20 mouse cellular contexts compared by ENCODE assay signal in the genomic region with DNA sequence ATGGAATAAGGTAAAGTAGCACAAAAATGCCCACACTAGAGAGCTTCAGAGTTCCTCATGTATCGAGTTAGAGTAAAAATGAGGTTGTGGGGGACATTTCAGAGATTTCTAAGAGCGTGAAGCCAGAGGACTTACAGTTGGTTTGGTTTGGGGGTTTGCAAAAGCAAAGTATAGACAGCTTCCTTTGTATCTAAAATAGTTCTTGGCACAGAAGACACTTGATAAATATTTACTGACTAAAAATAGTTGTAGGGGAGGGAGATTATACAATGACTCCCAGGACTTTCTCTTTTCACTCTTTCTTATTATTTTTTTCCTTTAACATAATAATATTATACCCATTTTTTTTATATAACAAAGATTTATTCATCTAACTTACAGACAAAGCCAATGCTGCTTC.
DNase-seq lines count a peak whose midpoint lies in the region; ATAC-seq and TF ChIP-seq lines count a peak whose summit lies in the region.
"Had no signal": no experiment of that assay in that cellular context is flagged by ENCODE, and none has a peak within 500 bp of the region (broad histone marks: within the 10 kb centered on the region; RNA-seq: fewer than 3 reads in every experiment).

No protein-coding gene starts in this region.

- H3K4me1 ChIP-seq in heart, embryonic 11.5 days (ENCODE audit: control insufficient read depth, insufficient read depth, low read length) = 0 out of 2 replicates have a peak, but pooled peaks cover 3% of the 10 kb centered on the region
- peaks cover 18% of the 10 kb centered on the region for H3K4me1 ChIP-seq in liver, adult 2 months (ENCODE audit: control insufficient read depth, insufficient read depth, low read length)
- no peaks in the 10 kb centered on the region for H3K4me1 ChIP-seq in liver, embryonic 11.5 days (replicated peaks; ENCODE audit: control insufficient read depth, insufficient read depth, low read length)
- H3K4me1 ChIP-seq in midbrain, embryonic 11.5 days (ENCODE audit: control insufficient read depth, insufficient read depth, low read length) = no peaks in the 10 kb centered on the region
- H3K4me1 ChIP-seq in midbrain, embryonic 14.5 days (ENCODE audit: control insufficient read depth, insufficient read depth, low read length) = no peaks in the 10 kb centered on the region
- H3K4me1 ChIP-seq in stomach, embryonic 16.5 days (ENCODE audit: control insufficient read depth, insufficient read depth, low read length) = peaks cover 10% of the 10 kb centered on the region
- H3K4me1 ChIP-seq in forebrain, embryonic 16.5 days (replicated peaks; ENCODE audit: control insufficient read depth, insufficient read depth, low read length) = peaks cover 4% of the 10 kb centered on the region; the same call in 1 of the 2 replicates
- H3K4me1 ChIP-seq: neural tube, embryonic 15.5 days had no signal

- no peaks in the 10 kb centered on the region for H3K36me3 ChIP-seq in heart, embryonic 11.5 days (ENCODE audit: control insufficient read depth, insufficient read depth, low read length)
- no peaks in the 10 kb centered on the region; the same call in 1 of the 2 replicates for H3K36me3 ChIP-seq in liver, adult 2 months (ENCODE audit: control insufficient read depth, insufficient read depth, low read length)
- no peaks in the 10 kb centered on the region for H3K36me3 ChIP-seq in liver, embryonic 11.5 days (ENCODE audit: control insufficient read depth, insufficient read depth, low read length)
- H3K36me3 ChIP-seq in midbrain, embryonic 11.5 days (ENCODE audit: control insufficient read depth, insufficient read depth, low read length) = peaks cover 2% of the 10 kb centered on the region; the same call in 1 of the 2 replicates
- no peaks in the 10 kb centered on the region for H3K36me3 ChIP-seq in midbrain, embryonic 14.5 days (ENCODE audit: control insufficient read depth, insufficient read depth, low read length)
- H3K36me3 ChIP-seq in stomach, embryonic 16.5 days (ENCODE audit: control insufficient read depth, insufficient read depth, low read length) = no peaks in the 10 kb centered on the region
- H3K36me3 ChIP-seq in forebrain, embryonic 16.5 days (ENCODE audit: control insufficient read depth, insufficient read depth) = peaks cover 2% of the 10 kb centered on the region; the same call in 1 of the 2 replicates
- H3K36me3 ChIP-seq: midbrain, embryonic 12.5 days; neural tube, embryonic 15.5 days had no signal

- H3K4me3 ChIP-seq in heart, embryonic 11.5 days (ENCODE audit: low read depth, low read length) = no peak overlapping the region
- H3K4me3 ChIP-seq in liver, adult 2 months (ENCODE audit: insufficient read depth, low read depth, low read length) = no peak overlapping the region
- no peak overlapping the region for H3K4me3 ChIP-seq in liver, embryonic 11.5 days (ENCODE audit: low read depth, low read length)
- no peak overlapping the region for H3K4me3 ChIP-seq in midbrain, embryonic 11.5 days (ENCODE audit: low read depth, low read length)
- H3K4me3 ChIP-seq in midbrain, embryonic 14.5 days (replicated peaks; ENCODE audit: low read depth, low read length) = no peak overlapping the region
- no peak overlapping the region for H3K4me3 ChIP-seq in stomach, embryonic 16.5 days (replicated peaks; ENCODE audit: low read length)
- no peak overlapping the region for H3K4me3 ChIP-seq in forebrain, embryonic 16.5 days (replicated peaks; ENCODE audit: low read length)
- H3K4me3 ChIP-seq: forebrain, embryonic 13.5 days; left cerebral cortex, adult 2 months; midbrain, embryonic 12.5 days; neural tube, embryonic 15.5 days had no signal

- no peaks in the 10 kb centered on the region for H3K27me3 ChIP-seq in heart, embryonic 11.5 days (ENCODE audit: control insufficient read depth, insufficient read depth, low read length)
- H3K27me3 ChIP-seq in liver, adult 2 months (ENCODE audit: control insufficient read depth, insufficient read depth, low read length) = no peaks in the 10 kb centered on the region
- no peaks in the 10 kb centered on the region for H3K27me3 ChIP-seq in liver, embryonic 11.5 days (replicated peaks; ENCODE audit: control insufficient read depth, insufficient read depth, low read length)
- no peaks in the 10 kb centered on the region for H3K27me3 ChIP-seq in midbrain, embryonic 11.5 days (ENCODE audit: control insufficient read depth, insufficient read depth, low read length)
- no peaks in the 10 kb centered on the region for H3K27me3 ChIP-seq in midbrain, embryonic 14.5 days (ENCODE audit: control insufficient read depth, insufficient read depth, low read length)
- no peaks in the 10 kb centered on the region for H3K27me3 ChIP-seq in stomach, embryonic 16.5 days (ENCODE audit: control insufficient read depth, insufficient read depth, low read length)
- H3K27me3 ChIP-seq in forebrain, embryonic 16.5 days (replicated peaks; ENCODE audit: control insufficient read depth, insufficient read depth, low read length) = no peaks in the 10 kb centered on the region
- H3K27me3 ChIP-seq: forebrain, embryonic 13.5 days; midbrain, embryonic 12.5 days; neural tube, embryonic 15.5 days had no signal

- 0 out of 2 replicates have a peak overlapping the region, but pooled peaks have one; percentile 0 for H3K27ac ChIP-seq in heart, embryonic 11.5 days (ENCODE audit: low read depth, low read length)
- peak overlapping the region; percentile 94 for H3K27ac ChIP-seq in liver, adult 2 months (replicated peaks; ENCODE audit: insufficient read depth, low read depth, low read length)
- H3K27ac ChIP-seq in liver, embryonic 11.5 days (ENCODE audit: low read depth, low read length) = no peak overlapping the region
- no peak overlapping the region for H3K27ac ChIP-seq in midbrain, embryonic 11.5 days (ENCODE audit: low read depth, low read length)
- no peak overlapping the region for H3K27ac ChIP-seq in midbrain, embryonic 14.5 days (replicated peaks; ENCODE audit: low read depth, low read length)
- H3K27ac ChIP-seq in stomach, embryonic 16.5 days (ENCODE audit: low read length) = peak overlapping the region; percentile 56
- no peak overlapping the region for H3K27ac ChIP-seq in forebrain, embryonic 16.5 days (ENCODE audit: low read length)
- H3K27ac ChIP-seq: forebrain, embryonic 13.5 days; left cerebral cortex, adult 2 months; macrophage; midbrain, embryonic 12.5 days; neural tube, embryonic 15.5 days had no signal

- TF ChIP-seq POLR2A in liver, adult 2 months (IDR thresholded peaks at IDR 0.05; ENCODE audit: extremely low read depth, insufficient read depth, low read length) = no peak

- DNase-seq in heart, postnatal 25 days (ENCODE audit: low spot score) = no peak
- DNase-seq in liver, adult 2 months (ENCODE audit: extremely low read depth, low read depth, low spot score) = peak; percentile 65
- DNase-seq in liver, embryonic 11.5 days (ENCODE audit: low spot score) = no peak
- DNase-seq in midbrain, embryonic 11.5 days (ENCODE audit: low spot score, missing footprints) = peak; percentile 17
- DNase-seq in midbrain, embryonic 14.5 days = no peak
- DNase-seq: adrenal gland, adult 8-10 months; B cell, adult 2 months; cerebellum, postnatal 10 days; kidney, adult 18-20 months; kidney, postnatal 10 days; thymus, postnatal 14 days had no signal

- ATAC-seq in heart, embryonic 11.5 days (replicated peaks; ENCODE audit: insufficient number of reproducible peaks, low FRiP score, low TSS enrichment) = no peak
- no peak for ATAC-seq in liver, embryonic 11.5 days (replicated peaks; ENCODE audit: low FRiP score)
- ATAC-seq in midbrain, embryonic 11.5 days (ENCODE audit: low FRiP score) = no peak
- no peak for ATAC-seq in midbrain, embryonic 14.5 days (ENCODE audit: low FRiP score, low TSS enrichment)
- ATAC-seq in stomach, embryonic 16.5 days (ENCODE audit: insufficient read depth, low FRiP score) = no peak
- no peak for ATAC-seq in forebrain, embryonic 16.5 days
- ATAC-seq: forebrain, embryonic 13.5 days; hindbrain, embryonic 16.5 days had no signal

- WGBS in heart, embryonic 11.5 days (ENCODE audit: insufficient replicate concordance) = 75% methylated on average over 2 of the region's 2 CpGs
- 10% methylated on average over 2 of the region's 2 CpGs for WGBS in liver, adult 2 months
- WGBS in liver, embryonic 11.5 days = 89% methylated on average over 2 of the region's 2 CpGs
- 86% methylated on average over 2 of the region's 2 CpGs for WGBS in midbrain, embryonic 11.5 days
- WGBS in midbrain, embryonic 14.5 days = 95% methylated on average over 2 of the region's 2 CpGs
- WGBS in stomach, embryonic 16.5 days = 33% methylated on average over 2 of the region's 2 CpGs
- WGBS in forebrain, embryonic 16.5 days = 86% methylated on average over 2 of the region's 2 CpGs

- H3K9me3 ChIP-seq in heart, embryonic 11.5 days (replicated peaks; ENCODE audit: control insufficient read depth, low read length) = no peaks in the 10 kb centered on the region
- H3K9me3 ChIP-seq in liver, embryonic 11.5 days (ENCODE audit: control insufficient read depth, low read length) = no peaks in the 10 kb centered on the region
- no peaks in the 10 kb centered on the region for H3K9me3 ChIP-seq in midbrain, embryonic 11.5 days (ENCODE audit: control insufficient read depth, low read length)
- no peaks in the 10 kb centered on the region for H3K9me3 ChIP-seq in midbrain, embryonic 14.5 days (ENCODE audit: control insufficient read depth, low read length)
- no peaks in the 10 kb centered on the region for H3K9me3 ChIP-seq in stomach, embryonic 16.5 days (replicated peaks; ENCODE audit: control insufficient read depth, low read length)
- H3K9me3 ChIP-seq in forebrain, embryonic 16.5 days (ENCODE audit: control insufficient read depth, low read length) = no peaks in the 10 kb centered on the region
- H3K9me3 ChIP-seq: forebrain, embryonic 13.5 days; midbrain, embryonic 12.5 days; neural tube, embryonic 15.5 days had no signal

- H3K9ac ChIP-seq in heart, embryonic 11.5 days (ENCODE audit: low read depth, low read length) = no peak overlapping the region
- no peak overlapping the region for H3K9ac ChIP-seq in liver, adult 2 months (ENCODE audit: low read depth, low read length)
- H3K9ac ChIP-seq in liver, embryonic 11.5 days (ENCODE audit: low read depth, low read length) = no peak overlapping the region
- no peak overlapping the region for H3K9ac ChIP-seq in midbrain, embryonic 11.5 days (ENCODE audit: low read length)
- H3K9ac ChIP-seq in midbrain, embryonic 14.5 days (replicated peaks; ENCODE audit: low read length) = no peak overlapping the region
- no peak overlapping the region for H3K9ac ChIP-seq in stomach, embryonic 16.5 days (ENCODE audit: low read length)
- H3K9ac ChIP-seq in forebrain, embryonic 16.5 days (replicated peaks; ENCODE audit: low read depth, low read length) = no peak overlapping the region
- H3K9ac ChIP-seq: forebrain, embryonic 13.5 days; midbrain, embryonic 12.5 days; neural tube, embryonic 15.5 days had no signal

- no peak for TF ChIP-seq CTCF in liver, adult 2 months (IDR thresholded peaks at IDR 0.05; ENCODE audit: low read depth, low read length)

- no peaks in the 10 kb centered on the region; the same call in 1 of the 2 replicates for H3K79me2 ChIP-seq in liver, adult 2 months (ENCODE audit: control insufficient read depth, insufficient read depth, low read length)

- intact Hi-C loops in heart, postnatal 25 days (cut with DNase I) = no loop called here

- no peak overlapping the region for H3K4me2 ChIP-seq in heart, embryonic 11.5 days
- no peak overlapping the region for H3K4me2 ChIP-seq in liver, embryonic 11.5 days
- H3K4me2 ChIP-seq in midbrain, embryonic 11.5 days = no peak overlapping the region
- no peak overlapping the region for H3K4me2 ChIP-seq in midbrain, embryonic 14.5 days (ENCODE audit: low read length)
- peak overlapping the region; percentile 22; the same call in 1 of the 2 replicates for H3K4me2 ChIP-seq in stomach, embryonic 16.5 days (ENCODE audit: low read depth, low read length)
- H3K4me2 ChIP-seq in forebrain, embryonic 16.5 days (ENCODE audit: low read length) = no peak overlapping the region
- H3K4me2 ChIP-seq: forebrain, embryonic 13.5 days; midbrain, embryonic 12.5 days; neural tube, embryonic 15.5 days had no signal

Comparison
In these comparisons a context has a peak if more than half of its experiments do, and no peak if none do; other contexts are left out.
1. H3K27ac ChIP-seq: peak in heart, embryonic 11.5 days (single experiment), liver, adult 2 months (single experiment) and stomach, embryonic 16.5 days (single experiment); none in liver, embryonic 11.5 days (single experiment), midbrain, embryonic 11.5 days (single experiment), midbrain, embryonic 14.5 days (single experiment) and forebrain, embryonic 16.5 days (single experiment).
2. DNase-seq: peak in liver, adult 2 months (single experiment) and midbrain, embryonic 11.5 days (single experiment); none in heart, postnatal 25 days (single experiment), liver, embryonic 11.5 days (single experiment) and midbrain, embryonic 14.5 days (single experiment).